Mouse (Mus musculus) lung, postnatal 4 days (tissue): ENCODE results near the gene Utrn.

ENCODE experiments used
- DNase-seq, 2 experiments: peaks; one replicate each; pipeline ENCODE4 v3.0.0; 2021

Gene Utrn

DNA sequence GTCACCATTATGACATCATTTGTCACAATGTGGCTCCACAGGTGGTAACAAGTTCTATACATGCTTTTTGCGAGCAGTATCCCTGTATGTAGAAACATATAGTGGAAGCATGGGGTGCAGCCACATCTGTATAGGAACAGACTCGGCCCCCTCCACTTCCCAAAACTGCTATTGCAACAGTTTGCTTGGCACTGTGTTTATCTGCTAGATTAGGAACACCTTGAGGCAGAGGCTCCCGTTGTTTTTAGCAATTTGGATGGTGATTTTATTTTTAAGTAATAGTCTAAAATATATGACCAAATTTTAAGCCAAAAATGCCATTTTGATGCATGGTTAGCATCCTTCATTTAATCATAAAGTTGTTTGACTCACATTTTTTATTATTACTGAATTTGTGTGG is 491.4 kb downstream of the Utrn start:
- DNase-seq = no peak

DNA sequence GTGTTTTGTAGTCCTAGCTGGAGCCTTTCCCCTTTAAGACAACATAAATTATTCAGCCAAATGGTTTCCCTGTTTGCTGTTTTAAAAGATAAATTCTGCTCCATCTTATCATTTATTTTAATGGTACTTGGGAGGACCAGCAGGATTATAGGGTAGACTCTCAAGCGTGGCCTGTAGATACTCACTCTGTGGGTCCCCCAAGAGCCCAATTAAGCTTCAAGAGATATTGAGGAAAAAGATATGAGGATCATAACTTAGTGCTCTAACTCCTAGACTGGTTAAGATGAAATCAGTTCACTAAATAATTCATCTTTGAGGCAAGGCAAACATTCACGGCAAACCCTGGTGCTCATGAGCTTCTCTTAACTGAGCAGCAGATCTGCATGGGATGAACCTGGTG is 493.1 kb downstream of the Utrn start:
- no peak for DNase-seq

DNA sequence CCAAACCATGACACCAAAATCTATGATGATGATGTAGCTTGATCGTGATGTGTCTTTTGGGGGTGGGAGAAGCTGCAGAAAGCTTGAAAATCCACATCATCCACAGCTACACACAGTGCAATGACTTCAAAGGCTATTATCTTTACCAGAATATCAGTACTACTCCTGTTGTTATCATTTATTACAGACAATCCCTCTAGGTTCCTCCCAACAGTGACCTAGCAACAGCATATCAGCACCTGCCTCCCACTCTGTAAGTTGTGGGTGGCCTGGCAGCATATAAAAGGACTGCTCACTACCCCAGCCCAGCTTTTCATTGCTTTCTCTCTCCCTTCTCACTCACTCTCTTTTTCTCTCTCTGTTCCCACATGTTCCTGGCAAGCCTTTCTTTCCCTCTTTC is 494.4 kb downstream of the Utrn start:
- DNase-seq = no peak

DNA sequence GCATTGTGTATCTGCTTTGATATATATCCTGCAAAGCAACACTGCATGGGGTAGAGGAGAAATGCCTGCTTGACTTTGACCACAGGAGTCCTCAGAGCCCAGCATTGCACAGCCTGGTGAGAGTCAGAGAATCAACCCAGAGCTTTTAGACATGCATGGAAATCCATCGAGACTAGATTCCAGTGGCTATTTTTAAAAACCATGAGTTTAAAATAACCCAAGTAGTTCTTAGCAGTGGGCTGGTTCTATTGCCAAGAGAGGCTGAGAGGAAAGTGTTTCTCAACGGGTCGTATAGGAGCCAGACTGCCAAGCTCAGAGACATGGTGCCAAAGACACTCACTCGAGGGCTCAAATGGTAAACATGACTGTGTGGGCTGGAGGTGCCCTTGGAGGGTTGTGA is 514.6 kb downstream of the Utrn start:
- DNase-seq = peak in 1 of 2 experiments; percentile 32

DNA sequence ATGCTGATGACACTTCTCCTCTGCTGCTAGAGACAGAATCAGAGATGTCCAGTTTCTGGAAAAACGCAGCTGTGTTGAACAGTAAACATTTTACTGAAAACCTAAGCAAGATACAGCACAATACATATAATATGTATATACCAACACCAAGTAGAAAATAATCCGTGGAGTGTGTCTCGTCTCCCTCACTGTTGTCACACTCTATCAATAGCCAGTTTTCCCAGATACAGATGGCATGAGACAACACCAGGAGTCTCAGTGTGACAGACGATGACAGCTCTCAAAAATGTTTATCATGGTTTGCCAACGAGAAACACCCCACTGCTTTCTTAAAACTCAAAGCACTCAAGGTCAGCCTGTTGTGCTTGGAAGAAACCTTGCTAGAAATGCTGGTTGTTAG is 515.1 kb downstream of the Utrn start:
- DNase-seq = no peak

DNA sequence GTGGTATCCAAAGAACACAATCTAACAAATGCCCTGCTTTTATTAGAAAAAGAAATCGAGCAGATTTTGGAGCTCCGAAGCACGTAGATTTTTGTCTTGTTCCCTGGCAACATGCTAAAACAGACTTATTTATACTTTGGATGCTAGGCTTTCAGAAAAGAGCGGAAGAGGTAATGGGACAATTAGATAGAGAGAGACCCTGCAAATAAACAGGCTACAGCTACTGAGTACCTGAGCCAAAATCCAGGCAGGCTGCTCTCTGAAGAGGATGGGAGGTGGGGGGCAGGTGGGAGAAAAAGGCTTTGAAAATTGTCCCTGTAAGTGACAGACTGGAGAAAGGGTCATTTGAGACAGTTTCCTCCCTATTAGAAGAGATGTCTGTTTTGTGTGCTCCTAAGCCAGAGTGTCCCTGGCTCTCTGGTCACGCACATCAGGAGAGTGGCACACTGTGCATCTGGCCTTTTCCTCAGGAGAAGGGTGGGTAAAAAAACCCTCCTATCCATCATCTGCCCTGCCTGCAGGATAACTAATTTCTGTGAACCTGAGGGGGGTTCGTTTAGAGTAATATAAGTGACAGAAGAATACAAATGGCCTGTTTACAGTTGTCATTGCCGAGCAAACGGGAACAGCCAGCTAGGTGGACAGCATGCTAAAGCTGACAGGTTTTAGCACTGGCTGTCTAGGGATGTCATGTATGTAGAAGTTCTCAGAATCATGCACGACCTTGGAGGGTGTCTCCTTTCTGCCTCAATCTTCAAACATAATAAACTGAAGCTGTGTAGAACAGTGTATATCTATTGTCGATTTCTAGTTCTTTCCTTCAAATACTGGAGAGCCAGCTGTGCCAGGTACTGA is 529.2 kb downstream of the Utrn start:
- no peak for DNase-seq

DNA sequence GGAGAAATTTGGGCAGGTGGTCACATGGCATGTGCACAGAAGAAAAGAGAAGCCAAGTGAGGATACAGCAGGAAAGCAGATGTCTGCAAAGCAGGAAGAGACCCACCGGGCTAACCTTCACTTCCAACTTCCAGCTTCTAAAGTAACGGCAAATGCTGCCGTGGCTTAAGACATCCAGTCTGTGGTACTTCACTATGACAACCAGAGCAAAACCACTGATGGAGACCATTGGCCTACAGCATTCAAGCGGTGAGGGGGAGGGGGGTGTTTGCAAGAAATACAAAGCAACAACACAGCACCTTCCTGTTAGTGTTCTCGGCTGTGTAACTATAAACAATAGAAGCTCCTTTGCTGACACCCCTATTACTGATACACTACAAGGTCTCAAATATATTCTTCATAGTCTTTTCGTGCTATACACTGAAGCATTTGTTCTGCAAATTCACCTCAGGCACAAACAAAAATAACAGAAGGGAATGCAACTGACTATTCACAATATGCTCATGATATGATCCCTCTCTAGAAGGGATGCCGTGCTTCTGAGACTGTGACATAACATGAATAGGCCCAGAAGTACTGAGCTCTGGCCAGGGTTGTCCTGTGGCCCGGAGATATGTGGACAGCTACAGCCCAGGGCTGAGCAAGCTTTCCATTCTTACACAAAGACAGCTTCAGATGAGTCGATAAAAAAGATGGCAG is 530.0 kb downstream of the Utrn start:
- DNase-seq = no peak
